Mouse (Mus musculus) MEL (cell line): ENCODE data around the gene Dcakd. TPM values are rescaled to one million over a fixed set of nuclear protein-coding genes. Genes with fewer than 3 reads are reported as not detected.

Source experiments
- DNase-seq: peaks from one replicate; pipeline ENCODE4 v3.0.0; 2011; ENCODE audit warnings: low read depth, low spot score
- H3K27ac ChIP-seq: 2 replicates; pipeline ENCODE4 v1.5.1; 2012; ENCODE audit warnings: low read depth, mild to moderate bottlenecking, control low read depth, low read length, moderate library complexity; ENCODE audit not compliant: control insufficient read depth
- H3K27me3 ChIP-seq, 2 experiments: fragments of 150-350 bp in 1 of 2; sonication (generic) in 1 of 2; 2 replicates each; pipeline ENCODE4 v1.6.1; 2012; ENCODE audit warnings: low read length in 2 of 2, mild to moderate bottlenecking in 2 of 2, improper control_type of control experiment in 1 of 2, moderate library complexity in 1 of 2; ENCODE audit not compliant: insufficient read depth in 2 of 2, control insufficient read depth in 1 of 2
- H3K36me3 ChIP-seq, 2 experiments: 2 replicates each; pipeline ENCODE4 v1.6.1; 2012 to 2014; ENCODE audit warnings: low read length in 2 of 2, improper control_type of control experiment in 1 of 2, inconsistent platforms in 1 of 2, mild to moderate bottlenecking in 1 of 2; ENCODE audit not compliant: insufficient read depth in 2 of 2, control insufficient read depth in 1 of 2
- H3K4me1 ChIP-seq, 2 experiments: fragments of 150-350 bp in 1 of 2; sonication (generic) in 1 of 2; 2 replicates each; pipeline ENCODE4 v1.6.1; 2012; ENCODE audit warnings: low read length in 2 of 2, improper control_type of control experiment in 1 of 2, mild to moderate bottlenecking in 1 of 2; ENCODE audit not compliant: insufficient read depth in 2 of 2, control insufficient read depth in 1 of 2
- H3K4me3 ChIP-seq, 2 experiments: fragments of 150-350 bp in 1 of 2; sonication (generic) in 1 of 2; 2 replicates each; pipeline ENCODE4 v1.5.1; 2012; ENCODE audit warnings: low read depth in 2 of 2, low read length in 2 of 2, mild to moderate bottlenecking in 2 of 2, moderate library complexity in 2 of 2, control low read depth in 1 of 2, improper control_type of control experiment in 1 of 2; ENCODE audit not compliant: control insufficient read depth in 1 of 2, insufficient read depth in 1 of 2
- H3K79me2 ChIP-seq: 2 replicates; pipeline ENCODE4 v1.6.1; 2012; ENCODE audit warnings: mild to moderate bottlenecking, low read length, moderate library complexity; ENCODE audit not compliant: control insufficient read depth, poor library complexity, insufficient read depth
- H3K9ac ChIP-seq: 2 replicates; pipeline ENCODE4 v1.6.1; 2012; ENCODE audit warnings: low read depth, mild to moderate bottlenecking, control low read depth, low read length, moderate library complexity; ENCODE audit not compliant: control insufficient read depth, poor library complexity, severe bottlenecking
- H3K9me3 ChIP-seq: fragments of 150-350 bp; sonication (generic); replicated peaks from 2 replicates; pipeline ENCODE4 v1.6.1; 2012; ENCODE audit warnings: mild to moderate bottlenecking, low read length, improper control_type of control experiment, moderate library complexity; ENCODE audit not compliant: insufficient read depth
- CHD2 ChIP-seq: IDR thresholded peaks from 2 replicates; pipeline ENCODE4 v1.6.1; 2011; ENCODE audit warnings: low read length, improper control_type of control experiment
- CTCF ChIP-seq, 3 experiments: IDR thresholded peaks in 2 of 3; conservative IDR thresholded peaks in 1 of 3; 2 replicates each; pipeline ENCODE4 v1.5.1; 2011 to 2012; ENCODE audit warnings: low read length in 3 of 3, low read depth in 2 of 3, mild to moderate bottlenecking in 2 of 3, improper control_type of control experiment in 1 of 3, inconsistent platforms in 1 of 3, mixed read lengths in 1 of 3, moderate library complexity in 1 of 3; ENCODE audit not compliant: control insufficient read depth in 1 of 3, insufficient read depth in 1 of 3, poor library complexity in 1 of 3, severe bottlenecking in 1 of 3
- ELF1 ChIP-seq: IDR thresholded peaks from 2 replicates; pipeline ENCODE4 v1.6.1; 2014; ENCODE audit warnings: low read depth, mild to moderate bottlenecking, inconsistent platforms, low read length, improper control_type of control experiment, moderate library complexity
- EP300 ChIP-seq, 2 experiments: IDR thresholded peaks; 2 replicates each; pipeline ENCODE4 v1.6.1; 2011; ENCODE audit warnings: improper control_type of control experiment in 2 of 2, low read length in 2 of 2, low read depth in 1 of 2, mild to moderate bottlenecking in 1 of 2
- ETS1 ChIP-seq: IDR thresholded peaks from 2 replicates; pipeline ENCODE4 v1.6.1; 2012; ENCODE audit warnings: low read depth, mild to moderate bottlenecking, inconsistent platforms, low read length, improper control_type of control experiment, moderate library complexity
- HCFC1 ChIP-seq: IDR thresholded peaks from 2 replicates; pipeline ENCODE4 v1.6.1; 2012; ENCODE audit warnings: low read depth, mild to moderate bottlenecking, inconsistent platforms, low read length, improper control_type of control experiment, moderate library complexity
- JUND ChIP-seq: IDR thresholded peaks from 2 replicates; pipeline ENCODE4 v1.6.1; 2011; ENCODE audit warnings: low read depth, mild to moderate bottlenecking, improper control_type of control experiment, low read length
- KAT2A ChIP-seq: conservative IDR thresholded peaks from 2 replicates; pipeline ENCODE4 v1.6.1; 2012; ENCODE audit warnings: low read depth, low read length, improper control_type of control experiment, inconsistent platforms
- MAX ChIP-seq: IDR thresholded peaks from 2 replicates; pipeline ENCODE4 v1.6.1; 2011; ENCODE audit warnings: low read length, improper control_type of control experiment
- MEF2A ChIP-seq: IDR thresholded peaks from 2 replicates; pipeline ENCODE4 v1.6.1; 2014; ENCODE audit warnings: low read depth, mild to moderate bottlenecking, inconsistent platforms, low read length, improper control_type of control experiment; ENCODE audit not compliant: poor library complexity, insufficient replicate concordance, severe bottlenecking; ENCODE audit errors: extremely low read depth
- MYB ChIP-seq: IDR thresholded peaks from 2 replicates; pipeline ENCODE4 v1.6.1; 2011; ENCODE audit warnings: mild to moderate bottlenecking, low read depth, low read length, improper control_type of control experiment
- MYC ChIP-seq: IDR thresholded peaks from 2 replicates; pipeline ENCODE4 v1.6.1; 2011; ENCODE audit warnings: low read depth, mild to moderate bottlenecking, low read length, improper control_type of control experiment, moderate library complexity
- RAD21 ChIP-seq: IDR thresholded peaks from 2 replicates; pipeline ENCODE4 v1.6.1; 2011; ENCODE audit warnings: mild to moderate bottlenecking, low read depth, low read length, improper control_type of control experiment
- RCOR1 ChIP-seq: IDR thresholded peaks from 2 replicates; pipeline ENCODE4 v1.6.1; 2012; ENCODE audit warnings: low read depth, mild to moderate bottlenecking, inconsistent platforms, low read length, improper control_type of control experiment
- TCF12 ChIP-seq: IDR thresholded peaks from 2 replicates; pipeline ENCODE4 v1.6.1; 2014; ENCODE audit warnings: low read depth, mild to moderate bottlenecking, inconsistent platforms, low read length, improper control_type of control experiment, moderate library complexity
- USF1 ChIP-seq: IDR thresholded peaks from 2 replicates; pipeline ENCODE4 v1.6.1; 2014; ENCODE audit warnings: low read depth, mild to moderate bottlenecking, inconsistent platforms, low read length, improper control_type of control experiment, moderate library complexity
- ZKSCAN1 ChIP-seq: IDR thresholded peaks from 2 replicates; pipeline ENCODE4 v1.6.1; 2012; ENCODE audit warnings: low read depth, mild to moderate bottlenecking, inconsistent platforms, low read length, improper control_type of control experiment, moderate library complexity
- ZNF384 ChIP-seq: IDR thresholded peaks from 2 replicates; pipeline ENCODE4 v1.6.1; 2012; ENCODE audit warnings: low read depth, mild to moderate bottlenecking, inconsistent platforms, low read length, improper control_type of control experiment
- polyA plus RNA-seq, 2 experiments: library from polyadenylated mRNA; stranded (reverse) in 1 of 2; unstranded in 1 of 2; fragments of >175 nt in 1 of 2; fragments of >200 nt in 1 of 2; gene quantifications; 2 replicates each; pipeline versions ENCODE4 v1.2.1 to v1.2.4; 2012; ENCODE audit warnings: low replicate concordance in 2 of 2, low read depth in 1 of 2; ENCODE audit not compliant: insufficient read length in 2 of 2, insufficient read depth in 1 of 2, missing spikeins in 1 of 2
- total RNA-seq: library from RNA; depleted of rRNA; stranded (reverse); fragments of 300-350 nt; gene quantifications from 2 replicates; pipeline ENCODE4 v1.2.3, GENCODE M21; 2012

The Dcakd gene
- total and polyA plus RNA-seq, 3 experiments: 15.6 to 112 (median 82.3) TPM

- Histone ChIP-seq H3K4me3 (no peak overlapping the region), H3K27me3 (no peaks in the 10 kb centered on the region), H3K4me1 (peaks cover 0 to 3% of the 10 kb centered on the region in 2 experiments; a peak in 1 of 4 replicates), H3K79me2 (peaks cover 90% of the 10 kb centered on the region), H3K9ac (no peak overlapping the region), H3K27ac (no peak overlapping the region), H3K9me3 (no peaks in the 10 kb centered on the region), H3K36me3 (peaks cover 7 to 14% of the 10 kb centered on the region in 2 experiments)
- TF ChIP-seq HCFC1: no peak
- no peak for TF ChIP-seq ELF1
- TF ChIP-seq MYB: no peak
- no peak for TF ChIP-seq MAX
- TF ChIP-seq KAT2A: no peak
- no peak for TF ChIP-seq CTCF (IDR thresholded peaks at IDR 0.05 in 2 of 3, conservative IDR thresholded peaks at IDR 0.05 in 1 of 3; ENCODE audit: control insufficient read depth in 1 of 3, insufficient read depth in 1 of 3, low read depth in 2 of 3, low read length in 3 of 3, poor library complexity in 1 of 3, severe bottlenecking in 1 of 3)
- TF ChIP-seq ZNF384: no peak
- DNase-seq: no peak
These were observed 6.9 kb upstream of the Dcakd start for GRCm38 (mm10) chr11:103035007-103035406.

GRCm38 (mm10) chr11:103033030-103033429 is 4.9 kb upstream of the Dcakd start:
- Histone ChIP-seq H3K79me2 (peaks cover 85% of the 10 kb centered on the region), H3K9ac (no peak overlapping the region), H3K36me3 (peaks cover 2 to 22% of the 10 kb centered on the region in 2 experiments), H3K9me3 (no peaks in the 10 kb centered on the region), H3K4me3 (no peak overlapping the region), H3K27ac (no peak overlapping the region), H3K4me1 (peaks cover 0 to 5% of the 10 kb centered on the region in 2 experiments; a peak in 1 of 4 replicates), H3K27me3 (no peaks in the 10 kb centered on the region)
- TF ChIP-seq ETS1 (no peak), MYC (no peak), JUND (no peak), ZKSCAN1 (no peak), RCOR1 (no peak), USF1 (no peak), MEF2A (no peak), TCF12 (no peak), CTCF (IDR thresholded peaks at IDR 0.05 in 2 of 3, conservative IDR thresholded peaks at IDR 0.05 in 1 of 3; ENCODE audit: control insufficient read depth in 1 of 3, insufficient read depth in 1 of 3, low read depth in 2 of 3, low read length in 3 of 3, poor library complexity in 1 of 3, severe bottlenecking in 1 of 3) (no peak), RAD21 (no peak), EP300 (IDR thresholded peaks at IDR 0.05; ENCODE audit: low read depth in 1 of 2, low read length in 2 of 2) (no peak), CHD2 (no peak)
- no peak for DNase-seq
